Mouse (Mus musculus) small intestine, adult 2 months (tissue): ENCODE data around the gene Acbd7. TPM values are rescaled to one million over a fixed set of nuclear protein-coding genes. Genes with fewer than 3 reads are reported as not detected.

Experiments
- H3K27ac ChIP-seq: fragments of 200-500 bp; 2 replicates; pipeline ENCODE4 v1.5.1; 2012; ENCODE audit warnings: low read depth, low read length, control low read depth, inconsistent platforms; ENCODE audit not compliant: insufficient read depth
- H3K27me3 ChIP-seq: fragments of 200-500 bp; 2 replicates; pipeline ENCODE4 v1.6.1; 2012; ENCODE audit warnings: mild to moderate bottlenecking, moderate library complexity, low read length, inconsistent platforms; ENCODE audit not compliant: control insufficient read depth, insufficient read depth
- H3K36me3 ChIP-seq: fragments of 200-500 bp; 2 replicates; pipeline ENCODE4 v1.6.1; 2012; ENCODE audit warnings: mild to moderate bottlenecking, low read length, control low read depth, inconsistent platforms; ENCODE audit not compliant: control insufficient read depth, insufficient read depth
- H3K4me1 ChIP-seq: fragments of 200-500 bp; 2 replicates; pipeline ENCODE4 v1.6.1; 2012; ENCODE audit warnings: low read length, inconsistent platforms, mixed read lengths; ENCODE audit not compliant: control insufficient read depth, insufficient read depth, insufficient read length
- H3K4me3 ChIP-seq: fragments of 200-500 bp; 2 replicates; pipeline ENCODE4 v1.5.1; 2012; ENCODE audit warnings: low read depth, mild to moderate bottlenecking, control low read depth, inconsistent platforms, low read length, moderate library complexity
- CTCF ChIP-seq: fragments of 200-500 bp; IDR thresholded peaks from 2 replicates; pipeline ENCODE4 v1.5.1; 2012; ENCODE audit warnings: low read depth, mild to moderate bottlenecking, control low read depth, inconsistent platforms, low read length, moderate library complexity, mixed read lengths; ENCODE audit not compliant: insufficient replicate concordance, insufficient read length; ENCODE audit errors: extremely low read depth
- POLR2A ChIP-seq: fragments of 200-500 bp; IDR thresholded peaks from 2 replicates; pipeline ENCODE4 v1.6.1; 2012; ENCODE audit warnings: low read depth, mild to moderate bottlenecking, control low read depth, inconsistent platforms, low read length, moderate library complexity
- WGBS: fragments of 180-500 bp; shearing (Covaris S2); methylation state at CpG from one replicate; pipeline ENCODE4 v1.1.7; 2018; 5-methylcytosine and 5-hydroxymethylcytosine counted together
- polyA plus RNA-seq: library from polyadenylated mRNA; depleted of rRNA; stranded (reverse); fragments of >200 nt; gene quantifications from 2 replicates; pipeline ENCODE4 v1.2.3, GENCODE M21; 2012; rRNA removed

Acbd7 gene
- polyA plus RNA-seq, 1 experiment = not detected

DNA sequence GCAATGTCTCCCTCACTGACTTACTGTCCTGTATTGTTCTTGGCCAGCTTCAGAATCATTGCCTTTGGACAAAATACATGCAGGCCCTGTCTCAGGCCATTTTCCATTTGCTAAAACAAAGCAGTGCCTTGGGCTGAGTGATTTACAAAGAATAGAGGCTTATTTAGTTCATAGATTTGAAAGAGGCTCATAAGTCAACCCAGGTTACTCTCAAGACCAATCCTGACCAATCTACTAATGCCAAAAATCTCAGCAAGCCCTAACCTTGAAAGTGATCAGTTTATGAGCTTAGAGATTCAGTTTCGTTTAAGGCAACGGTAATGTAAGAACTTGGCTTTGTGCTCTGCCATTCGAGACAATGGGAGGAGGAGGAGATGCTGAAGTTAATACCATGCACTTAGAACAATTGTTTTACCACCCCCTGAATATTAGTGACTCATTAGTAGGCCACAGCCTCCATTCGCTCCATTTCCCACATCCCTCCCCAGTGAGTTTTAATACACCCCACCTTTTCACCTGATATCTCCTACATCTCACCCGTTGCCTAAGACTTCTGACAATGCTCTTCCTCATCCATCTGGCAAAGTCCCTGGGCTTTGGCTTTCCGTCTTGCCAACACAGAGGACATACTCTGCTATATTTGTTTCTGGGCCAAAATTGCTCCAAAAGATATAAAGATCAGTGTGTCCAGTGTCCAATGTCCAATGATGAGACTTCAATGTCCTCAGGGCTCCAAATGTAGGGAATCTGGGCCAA, 51.3 kb downstream of the Acbd7 start:
- Histone ChIP-seq H3K4me1 (no peaks in the 10 kb centered on the region), H3K4me3 (no peak overlapping the region), H3K27ac (no peak overlapping the region), H3K27me3 (no peaks in the 10 kb centered on the region), H3K36me3 (no peaks in the 10 kb centered on the region)
- TF ChIP-seq CTCF (no peak), POLR2A (no peak)
- WGBS = 69% methylated on average over 6 of the region's 6 CpGs

Other genes with a start within 250 kb of the Acbd7 start
- gene Fam171a1, start 221.9 kb upstream of the Acbd7 start, polyA plus RNA-seq = 6.0 and 7.0 TPM in 2 replicates
- 0.91 and 1.2 TPM in 2 replicates for gene Nmt2, start 52.0 kb upstream of the Acbd7 start, polyA plus RNA-seq
- 0.48 and 1.7 TPM in 2 replicates for gene Rpp38, start 3.5 kb upstream of the Acbd7 start, polyA plus RNA-seq
- not detected in 2 replicates for gene Olah, start 61.0 kb downstream of the Acbd7 start, polyA plus RNA-seq
- gene Meig1, start 86.5 kb downstream of the Acbd7 start, polyA plus RNA-seq = not detected in 2 replicates
- gene Dclre1c, start 88.0 kb downstream of the Acbd7 start, polyA plus RNA-seq = 1.5 and 1.6 TPM in 2 replicates
- gene Suv39h2, start 138.9 kb downstream of the Acbd7 start, polyA plus RNA-seq = 0.66 and 1.5 TPM in 2 replicates
- 0.30 and 0.72 TPM in 2 replicates for gene Gm45902, start 176.6 kb downstream of the Acbd7 start, polyA plus RNA-seq
- gene Hspa14, start 176.6 kb downstream of the Acbd7 start, polyA plus RNA-seq = 5.6 and 9.9 TPM in 2 replicates
- gene Cdnf, start 176.9 kb downstream of the Acbd7 start, polyA plus RNA-seq = 0.03 and 0.10 TPM in 2 replicates
- 8.1 and 8.2 TPM in 2 replicates for gene Fam107b, start 234.3 kb downstream of the Acbd7 start, polyA plus RNA-seq